Mouse (Mus musculus) frontal cortex, postnatal 25 days (tissue): ENCODE data around the gene Cntn5.
"Not testable (repeated sequence)": the region's sequence is repeated elsewhere in the genome, so short reads cannot be mapped to it uniquely, and the experiment has no call there.

ENCODE experiments used
- DNase-seq, 2 experiments: peaks; one replicate each; pipeline ENCODE4 v3.0.0; 2022; ENCODE audit warnings: low spot score in 2 of 2

Gene Cntn5

DNA sequence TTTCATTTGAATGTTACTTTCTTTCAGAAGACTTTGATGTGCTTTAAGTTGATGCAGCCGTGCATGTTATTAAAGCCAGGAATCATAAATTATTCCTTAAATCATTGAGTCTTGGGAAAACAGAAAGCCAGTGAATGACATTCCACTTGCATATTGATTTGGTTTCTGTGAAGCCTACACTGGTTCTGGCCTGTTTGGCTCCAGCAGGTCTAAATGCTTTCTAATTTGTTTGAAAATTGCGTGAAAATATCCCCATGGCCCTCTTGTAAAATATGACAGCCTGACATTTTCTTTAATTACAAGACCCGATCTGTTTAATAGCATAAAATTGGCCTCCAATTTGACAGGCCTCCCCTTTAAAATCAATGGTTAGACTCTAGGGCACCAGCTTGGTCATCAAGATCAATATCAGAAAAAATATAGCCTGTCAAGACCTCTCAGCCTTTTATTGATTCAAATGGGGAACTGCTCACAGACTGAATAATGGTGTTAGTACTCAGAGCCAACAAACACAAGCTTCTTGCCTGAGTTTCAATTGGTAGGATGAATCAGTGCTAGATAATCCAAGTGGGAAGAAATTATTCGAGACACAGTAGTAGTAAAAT is 247.3 kb downstream of the Cntn5 start:
- DNase-seq = no peak

DNA sequence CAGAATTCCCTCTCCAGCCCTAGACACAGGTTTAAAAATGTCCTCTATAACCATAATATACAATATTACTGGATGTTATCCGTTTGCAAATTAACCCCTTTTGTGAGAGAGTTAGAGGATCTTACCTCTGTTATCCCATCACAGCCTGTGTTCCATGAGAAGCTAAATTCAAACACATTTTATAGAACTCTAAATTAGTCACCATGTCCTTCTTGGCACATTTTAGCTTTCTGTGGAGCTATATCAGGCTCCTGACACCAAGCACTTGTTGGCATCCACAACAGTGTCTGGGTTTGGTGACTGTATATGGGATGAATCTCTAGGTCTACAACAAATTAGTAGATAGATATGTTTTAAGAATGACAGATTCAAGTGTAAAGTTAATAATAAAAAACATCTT is 253.9 kb downstream of the Cntn5 start:
- no peak for DNase-seq

DNA sequence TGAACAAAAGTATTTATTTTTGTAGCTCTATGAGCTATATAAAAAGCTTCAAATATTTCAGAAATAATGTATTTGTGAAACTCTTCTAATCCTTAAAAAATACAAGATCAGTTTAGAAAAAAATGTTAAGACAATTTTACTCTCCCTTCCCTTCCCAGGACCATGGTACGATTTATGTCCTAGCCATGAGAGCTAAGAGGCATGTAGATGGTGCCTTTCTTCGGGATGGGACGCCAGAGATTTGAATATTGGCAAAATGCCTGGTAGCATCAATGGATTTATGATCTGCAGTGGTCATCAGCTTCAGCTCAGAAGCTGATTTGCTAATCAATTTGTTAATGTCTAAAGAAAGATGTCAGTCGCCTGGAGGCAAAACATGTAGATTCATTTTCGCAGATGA is 258.6 kb downstream of the Cntn5 start:
- DNase-seq = no peak

DNA sequence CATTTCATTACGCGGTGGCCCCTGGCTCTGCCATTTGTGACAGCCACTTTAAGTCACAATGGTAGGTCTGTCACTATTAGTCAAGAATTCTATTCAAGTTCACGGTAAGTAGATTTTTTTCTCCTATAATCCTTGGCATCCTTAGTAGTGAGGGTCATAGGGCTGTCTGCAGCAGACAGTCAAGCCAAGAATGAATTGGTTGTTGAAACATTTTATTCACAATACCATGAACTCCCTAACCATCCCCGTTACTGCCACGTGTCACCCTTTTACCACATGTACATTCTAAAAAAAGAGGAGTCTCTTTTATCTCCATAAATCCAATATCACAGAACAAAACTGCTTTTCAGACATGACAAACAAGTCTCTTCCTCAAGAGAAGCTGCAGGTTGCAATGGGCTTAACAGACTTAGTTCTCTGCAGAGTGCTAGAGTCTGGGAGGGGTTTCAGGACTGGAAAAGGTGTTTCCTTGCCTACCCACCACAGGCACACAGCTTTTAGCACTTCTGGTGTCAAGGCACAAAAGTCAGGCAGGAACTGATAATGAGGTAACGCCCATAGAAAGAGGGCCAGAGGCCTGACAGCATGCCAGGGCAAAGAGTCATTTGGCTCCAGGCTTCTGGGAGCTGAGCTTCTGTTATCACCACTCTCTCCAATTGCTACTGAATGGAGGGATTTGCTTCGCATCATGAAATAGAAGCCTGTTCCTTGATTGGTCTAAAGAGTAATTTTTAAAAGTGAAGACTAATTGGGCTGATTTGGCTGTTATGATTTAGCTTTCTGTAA is 259.3 kb downstream of the Cntn5 start:
- no peak for DNase-seq

DNA sequence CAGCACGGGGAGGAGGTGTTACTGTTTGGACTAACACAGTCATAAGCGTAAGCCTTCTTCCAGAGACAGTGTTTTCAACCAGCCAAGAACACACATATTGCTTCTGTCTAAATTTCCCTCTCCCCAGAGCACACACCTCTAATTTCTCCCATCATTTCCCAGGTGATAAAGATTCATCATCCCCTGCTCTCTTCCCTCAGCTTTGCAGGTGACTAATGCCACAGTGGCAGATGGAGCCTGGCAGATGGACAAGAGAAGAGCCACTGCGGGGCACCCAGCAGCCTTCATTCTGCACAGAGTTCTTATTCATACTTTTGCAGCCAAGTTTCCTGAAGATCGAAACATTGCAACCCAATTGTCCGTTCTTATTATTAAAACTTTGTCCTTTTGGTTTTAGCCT is 286.5 kb downstream of the Cntn5 start:
- no peak for DNase-seq

DNA sequence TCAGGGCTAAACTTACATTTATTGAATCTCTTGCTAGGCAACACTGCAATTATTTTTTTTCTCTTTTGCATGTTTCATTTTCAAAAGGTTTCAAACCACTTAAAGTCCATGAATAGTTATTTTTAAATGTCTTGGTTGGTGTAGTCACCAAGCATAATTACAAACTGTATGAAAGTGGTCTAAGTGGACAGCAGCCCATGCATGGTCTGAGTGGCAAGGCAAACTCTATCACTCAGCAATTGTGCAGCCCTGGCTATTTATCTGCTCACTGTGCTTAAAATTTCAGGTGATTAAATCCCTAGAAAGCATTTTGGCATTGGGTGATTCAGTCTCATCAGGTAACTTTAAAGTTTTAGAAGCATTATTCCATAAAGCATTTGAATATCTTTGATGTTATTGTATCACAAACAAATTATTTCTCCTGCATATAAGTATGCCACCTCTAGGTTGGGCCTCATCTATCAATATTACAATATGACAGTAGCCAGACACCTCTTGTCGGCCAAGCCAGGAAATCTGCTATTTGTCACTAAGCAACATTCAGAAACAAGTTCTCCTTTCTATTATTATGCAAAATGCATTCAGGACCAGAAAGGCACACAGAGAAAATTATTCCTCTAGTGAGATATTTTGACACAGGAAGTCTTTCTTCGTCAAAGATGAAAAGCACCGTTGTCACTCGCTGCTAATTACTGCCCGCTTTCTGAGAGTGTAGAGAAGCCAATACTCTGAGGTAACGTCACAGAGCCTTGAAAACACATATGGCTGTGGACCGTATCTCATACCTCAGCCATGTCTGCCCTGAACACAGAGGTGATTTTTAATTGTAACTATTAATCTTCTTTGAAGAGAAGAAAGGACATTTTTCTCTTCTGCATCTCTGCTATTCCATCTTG is 329.0 kb downstream of the Cntn5 start:
- no peak for DNase-seq

DNA sequence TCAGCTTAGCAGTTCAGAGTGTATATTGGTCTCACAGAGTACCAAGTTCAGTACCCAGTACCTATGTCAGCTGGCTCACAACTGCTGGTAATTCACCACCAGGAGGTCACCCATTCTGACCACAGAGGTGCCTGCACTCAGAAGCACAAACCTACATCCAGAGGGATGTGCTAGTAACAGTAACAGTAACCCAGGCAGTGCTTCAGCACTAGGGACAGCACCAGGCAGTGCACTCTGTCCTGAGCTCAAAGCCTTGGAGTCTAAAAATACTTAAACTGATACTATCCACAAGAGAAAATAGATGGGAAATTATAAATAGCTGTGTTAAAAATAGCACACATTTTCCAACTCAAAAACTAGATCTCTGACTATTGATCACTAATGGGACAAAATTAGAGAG is 334.7 kb downstream of the Cntn5 start:
- no peak for DNase-seq

DNA sequence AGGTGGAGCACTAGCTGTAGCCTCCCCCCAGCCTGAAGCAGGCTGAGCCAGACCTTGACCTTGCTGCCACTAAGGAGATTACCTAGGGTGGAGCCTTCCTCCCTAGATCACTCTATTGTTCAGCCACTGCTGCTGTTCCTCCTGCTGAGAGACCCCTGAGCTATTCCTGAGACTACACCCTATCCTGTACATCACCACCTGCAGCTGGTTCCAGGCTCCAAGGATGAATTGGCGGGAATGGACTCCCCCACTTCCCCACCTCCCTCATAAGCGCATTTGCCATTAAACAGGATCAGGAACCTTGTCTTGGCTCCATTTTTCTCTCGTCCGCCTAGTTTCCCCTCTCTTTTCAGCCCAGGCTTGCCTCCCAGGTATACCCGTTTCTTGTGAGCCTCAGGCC is 363.7 kb downstream of the Cntn5 start:
- not testable (repeated sequence) for DNase-seq

DNA sequence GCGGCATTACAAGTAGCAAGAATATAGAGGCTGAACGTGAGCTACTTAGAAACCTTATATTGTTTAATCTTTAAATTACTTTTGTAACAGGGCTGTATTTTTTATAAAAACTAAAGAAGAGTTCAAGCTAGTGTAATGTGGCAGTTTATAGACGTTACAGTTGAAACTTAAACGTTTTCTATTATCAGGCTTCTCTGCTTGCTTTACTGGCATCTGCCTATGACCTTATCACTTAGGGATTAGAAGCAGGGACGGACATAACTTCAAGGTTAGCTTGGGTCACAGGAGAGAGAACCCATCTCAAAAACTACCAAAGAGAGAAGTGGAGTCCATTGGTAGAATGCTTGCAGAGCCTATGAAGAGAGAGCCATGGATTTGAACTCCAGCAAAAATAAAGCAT is 372.3 kb downstream of the Cntn5 start:
- no peak for DNase-seq

DNA sequence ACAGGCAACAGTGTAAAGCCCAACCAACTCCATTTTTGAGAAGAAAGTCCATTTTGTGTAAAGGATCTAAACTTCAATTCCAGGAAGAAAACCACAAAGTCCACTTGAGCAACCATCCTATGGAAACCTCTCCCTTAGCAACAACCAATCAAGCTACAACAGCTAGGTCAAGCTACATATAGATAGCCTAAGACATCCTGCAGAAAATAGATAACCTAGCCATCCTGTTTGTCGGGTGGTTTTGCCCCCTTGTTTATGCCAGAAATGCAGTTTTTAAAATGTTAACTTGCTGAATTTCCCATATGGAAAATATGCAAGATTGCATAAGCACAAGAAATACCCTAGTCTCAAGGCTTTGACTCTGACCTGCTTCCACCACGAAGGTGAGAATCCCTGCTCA is 373.5 kb downstream of the Cntn5 start:
- no peak for DNase-seq

DNA sequence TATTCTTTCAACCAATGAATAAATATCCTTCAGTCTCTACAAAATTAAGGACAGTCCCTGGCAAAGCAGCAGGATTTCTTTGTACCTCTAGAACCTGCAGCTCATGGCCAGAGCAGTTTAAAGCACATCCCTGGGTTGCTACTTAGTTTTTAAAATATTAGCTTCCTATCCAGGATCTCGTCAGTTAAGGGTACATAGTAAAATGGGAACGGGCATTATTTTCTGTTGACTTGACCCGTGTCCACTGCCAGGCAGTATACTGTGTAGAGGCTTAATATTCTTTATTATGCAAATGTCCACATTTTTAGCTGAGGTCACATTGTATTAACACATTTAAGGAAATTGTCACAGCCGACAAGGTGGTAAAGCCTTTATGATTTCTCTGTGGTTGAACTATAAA is 375.0 kb downstream of the Cntn5 start:
- DNase-seq = no peak

DNA sequence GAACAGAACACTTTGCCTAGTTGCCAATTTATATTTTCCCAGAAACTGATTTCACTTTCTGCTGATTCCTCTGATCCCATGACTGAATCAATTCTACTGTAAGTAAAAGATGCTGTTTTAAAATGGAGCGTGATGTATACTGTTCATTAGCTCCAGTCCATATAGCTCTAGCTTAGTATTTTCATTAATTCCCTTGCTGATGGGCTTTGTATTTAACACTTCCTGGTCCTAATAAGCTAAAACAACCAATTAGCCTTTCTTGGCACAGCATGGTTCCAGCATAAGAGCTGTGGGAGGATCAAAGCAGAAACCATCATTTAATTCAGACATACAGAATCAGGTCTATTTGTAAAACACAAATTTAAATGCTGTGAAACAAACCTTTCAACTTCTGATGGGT is 375.5 kb downstream of the Cntn5 start:
- no peak for DNase-seq

DNA sequence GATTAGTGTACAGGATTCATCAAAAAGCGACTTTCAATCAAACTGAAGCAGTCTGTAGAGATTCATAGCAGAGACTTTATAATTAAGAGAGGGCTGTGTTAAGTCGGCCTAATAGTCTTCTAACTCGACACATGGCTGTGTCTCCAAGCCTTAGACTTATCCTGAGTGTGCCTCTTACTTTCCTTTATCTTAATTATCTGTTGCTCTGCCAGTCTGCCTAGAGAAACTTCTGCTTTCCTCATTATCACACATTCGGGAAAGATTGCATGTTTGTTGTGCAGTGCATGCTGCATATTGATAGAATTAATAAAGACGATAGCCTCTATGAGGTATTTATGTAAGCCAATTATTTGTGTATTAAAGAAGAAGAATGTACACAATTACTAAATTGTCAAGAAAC is 375.9 kb downstream of the Cntn5 start:
- no peak for DNase-seq

DNA sequence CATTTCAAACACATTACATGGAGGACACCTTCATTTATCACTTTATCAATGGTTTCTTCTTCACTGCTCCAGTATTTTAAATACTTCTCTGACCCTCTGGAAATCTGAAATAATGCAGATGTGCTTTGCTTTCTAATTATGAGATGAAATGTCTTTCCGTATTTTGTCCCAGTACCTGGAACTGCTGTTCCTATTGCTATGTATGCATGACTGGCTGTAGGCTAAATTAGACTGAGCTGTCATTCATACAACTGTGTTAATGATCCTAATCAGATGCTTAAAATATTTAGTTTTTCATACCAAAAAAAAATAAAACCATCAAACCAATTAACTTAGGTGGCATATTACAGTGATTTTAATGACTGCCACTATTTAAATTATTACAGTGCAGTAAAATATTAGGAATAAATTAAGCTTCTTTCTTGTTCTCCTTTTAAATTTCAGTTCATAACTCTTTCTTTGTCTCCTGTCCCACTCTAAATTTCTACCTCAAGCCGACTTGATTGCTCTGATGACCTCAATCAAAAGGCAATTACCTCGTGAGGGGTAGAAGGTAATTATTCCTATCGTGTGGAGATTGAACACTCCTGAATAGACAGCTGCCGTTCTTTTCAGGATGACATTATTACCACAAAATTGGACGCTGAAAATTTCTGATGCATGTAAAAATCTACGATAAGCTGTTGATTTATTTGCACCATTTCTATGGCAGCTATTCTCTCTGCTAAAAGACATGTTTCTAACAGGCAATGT is 378.5 kb downstream of the Cntn5 start:
- no peak for DNase-seq

DNA sequence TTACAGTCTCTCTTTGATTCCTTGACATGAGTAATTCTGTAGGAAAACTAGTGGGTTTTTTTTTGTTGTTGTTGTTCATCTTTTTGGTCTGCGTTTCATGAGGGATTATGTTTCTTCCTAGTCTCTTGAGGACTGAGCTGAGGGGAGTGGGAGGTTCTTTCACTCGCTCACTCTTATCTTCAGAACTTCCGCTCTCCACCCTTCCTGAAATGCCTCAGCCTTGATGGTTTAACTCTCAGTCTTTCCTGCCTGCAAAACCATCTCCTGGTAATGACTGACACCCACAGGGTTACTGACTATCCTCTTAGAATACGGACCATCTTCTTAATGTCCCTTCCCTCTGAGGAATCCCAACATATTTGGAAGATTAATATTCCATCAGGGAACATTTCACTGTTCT is 382.0 kb downstream of the Cntn5 start:
- DNase-seq = no peak

DNA sequence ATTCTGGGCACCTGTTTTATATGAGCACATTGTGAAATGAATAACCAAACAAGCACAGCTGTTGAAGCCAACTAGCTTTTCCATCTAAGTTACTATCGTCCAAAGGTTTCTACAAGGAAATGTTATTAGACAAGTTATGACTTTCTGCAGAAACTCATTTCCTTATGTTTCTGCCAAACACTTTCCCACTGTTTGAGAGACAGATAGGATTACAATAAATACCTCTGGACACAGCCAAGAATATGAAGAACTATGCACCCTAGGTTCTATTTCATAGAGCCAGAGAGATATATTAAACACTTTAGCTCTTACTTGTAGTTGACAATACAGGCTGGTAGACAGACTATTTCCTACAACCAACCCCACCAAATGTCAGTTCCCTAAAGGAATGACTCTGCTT is 383.5 kb downstream of the Cntn5 start:
- no peak for DNase-seq

DNA sequence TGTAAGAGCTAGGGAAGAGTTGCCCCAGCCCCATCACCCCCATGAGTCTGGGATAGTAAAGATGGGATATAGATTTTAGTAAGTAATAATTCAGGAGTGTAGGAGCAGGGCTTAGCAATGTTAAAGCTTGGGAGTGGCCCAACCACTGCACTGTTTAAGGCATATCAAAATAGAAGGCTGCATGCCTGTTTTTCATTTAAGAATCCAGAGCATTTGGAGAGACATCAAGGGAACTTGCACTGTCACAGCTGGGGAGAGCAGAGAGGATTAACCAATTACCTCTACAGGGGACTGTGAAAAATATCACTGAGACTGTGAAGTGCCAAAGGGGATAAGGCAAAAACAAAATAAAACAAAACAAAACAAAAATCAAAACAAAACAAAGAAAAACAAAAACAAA is 412.3 kb downstream of the Cntn5 start:
- no peak for DNase-seq

DNA sequence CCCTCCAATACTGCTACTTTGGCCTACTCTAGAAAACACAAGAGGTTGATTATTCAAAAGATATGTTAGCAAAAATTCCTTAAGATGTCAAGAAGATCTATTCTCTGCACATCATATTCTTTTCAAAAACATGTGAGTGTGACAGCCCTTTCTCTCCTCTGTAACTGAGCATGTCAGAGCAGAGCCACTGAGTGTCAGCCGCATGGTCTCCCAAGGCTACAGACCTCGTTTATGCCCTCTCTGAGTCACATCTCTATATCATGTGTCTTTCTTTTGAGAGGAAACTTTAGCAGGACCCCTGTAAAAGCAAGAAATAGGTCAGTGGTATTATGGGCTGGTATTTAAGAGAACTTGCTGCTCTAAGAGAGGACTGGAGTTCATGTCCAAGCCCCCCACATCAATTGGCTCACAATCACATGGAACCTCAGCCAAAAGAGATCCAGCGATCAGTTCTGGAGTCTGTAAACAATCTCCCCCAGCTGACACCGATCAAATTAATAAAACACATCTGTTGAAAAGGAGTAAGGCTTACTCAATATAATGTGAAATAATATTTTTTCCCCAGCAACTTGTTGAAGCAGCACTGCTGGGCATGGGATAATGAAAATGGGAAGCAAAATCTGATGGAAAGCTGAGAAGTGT is 433.0 kb downstream of the Cntn5 start:
- DNase-seq = no peak

DNA sequence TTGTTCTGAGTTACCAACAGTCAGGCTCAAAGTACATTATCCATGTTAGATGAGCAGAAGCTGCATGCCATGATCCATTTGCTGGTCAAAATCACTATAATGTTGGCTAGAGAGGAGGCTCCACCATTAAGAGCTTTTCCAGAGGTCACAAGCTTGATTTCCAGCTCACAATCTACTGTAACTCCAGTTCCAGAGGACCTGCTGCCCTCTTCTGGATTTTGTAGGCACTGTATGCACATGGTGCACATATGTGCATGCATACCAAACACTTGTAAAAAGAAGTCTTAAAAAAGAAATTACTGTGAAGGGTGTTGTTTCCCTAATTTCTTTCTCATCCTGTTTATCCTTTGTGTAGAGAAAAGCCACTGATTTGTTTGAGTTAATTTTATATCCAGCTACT is 439.8 kb downstream of the Cntn5 start:
- DNase-seq = no peak

DNA sequence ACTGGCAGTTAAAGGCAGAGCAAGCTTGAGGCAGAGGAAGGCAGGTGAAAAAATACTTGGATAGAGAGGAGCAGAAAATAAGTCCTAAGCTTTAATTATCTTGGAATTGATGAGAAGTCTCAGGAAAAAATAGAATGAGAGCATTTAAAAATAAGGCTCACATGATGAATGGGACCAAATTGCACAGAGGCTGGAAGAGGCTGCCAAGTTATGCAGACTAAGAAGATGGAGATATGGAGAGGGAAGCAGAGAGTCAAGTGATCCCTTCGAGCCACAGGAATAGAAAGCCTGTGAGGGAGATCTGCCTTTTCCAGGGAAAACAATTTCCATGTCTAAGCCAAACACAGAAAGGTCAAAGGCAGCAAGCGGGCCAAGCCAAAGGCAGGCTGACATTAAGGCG is 446.7 kb downstream of the Cntn5 start:
- no peak for DNase-seq

DNA sequence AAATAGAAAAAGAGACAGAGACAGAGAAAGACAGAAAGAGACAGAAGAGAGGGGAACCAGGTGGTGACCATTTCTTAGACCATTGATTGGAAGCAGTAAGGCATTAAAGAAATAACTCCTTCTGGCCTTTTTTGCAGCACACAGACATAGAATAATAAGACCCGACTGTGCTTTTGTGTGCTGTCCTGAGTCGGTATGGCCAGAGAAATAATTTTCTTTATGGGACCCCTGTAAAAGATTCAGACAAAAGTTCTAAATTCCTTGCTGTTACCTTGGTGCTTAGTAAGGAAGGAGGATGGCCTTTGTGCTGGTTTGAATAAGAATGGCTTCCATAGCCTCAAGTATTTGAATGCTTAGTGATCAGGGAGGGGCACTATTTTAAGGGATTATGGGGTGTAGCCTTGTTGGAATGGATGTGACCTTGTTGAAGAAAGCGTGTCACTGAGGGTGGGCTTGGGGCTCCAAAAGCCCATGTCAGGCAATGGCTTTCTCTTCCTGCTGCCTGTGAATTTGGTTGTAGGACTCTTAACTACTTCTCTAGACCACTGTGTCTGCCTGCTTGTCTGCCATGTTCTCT is 455.5 kb downstream of the Cntn5 start:
- no peak for DNase-seq
